Mouse (Mus musculus): ENCODE data around the gene Arhgap28. TPM values are rescaled to one million over a fixed set of nuclear protein-coding genes. Genes with fewer than 3 reads are reported as not detected.
"Not testable (repeated sequence)": the region's sequence is repeated elsewhere in the genome, so short reads cannot be mapped to it uniquely, and the experiment has no call there.

Gene Arhgap28
- polyA plus RNA-seq, 1 experiment from 2014 or later = 58.2 TPM

DNA sequence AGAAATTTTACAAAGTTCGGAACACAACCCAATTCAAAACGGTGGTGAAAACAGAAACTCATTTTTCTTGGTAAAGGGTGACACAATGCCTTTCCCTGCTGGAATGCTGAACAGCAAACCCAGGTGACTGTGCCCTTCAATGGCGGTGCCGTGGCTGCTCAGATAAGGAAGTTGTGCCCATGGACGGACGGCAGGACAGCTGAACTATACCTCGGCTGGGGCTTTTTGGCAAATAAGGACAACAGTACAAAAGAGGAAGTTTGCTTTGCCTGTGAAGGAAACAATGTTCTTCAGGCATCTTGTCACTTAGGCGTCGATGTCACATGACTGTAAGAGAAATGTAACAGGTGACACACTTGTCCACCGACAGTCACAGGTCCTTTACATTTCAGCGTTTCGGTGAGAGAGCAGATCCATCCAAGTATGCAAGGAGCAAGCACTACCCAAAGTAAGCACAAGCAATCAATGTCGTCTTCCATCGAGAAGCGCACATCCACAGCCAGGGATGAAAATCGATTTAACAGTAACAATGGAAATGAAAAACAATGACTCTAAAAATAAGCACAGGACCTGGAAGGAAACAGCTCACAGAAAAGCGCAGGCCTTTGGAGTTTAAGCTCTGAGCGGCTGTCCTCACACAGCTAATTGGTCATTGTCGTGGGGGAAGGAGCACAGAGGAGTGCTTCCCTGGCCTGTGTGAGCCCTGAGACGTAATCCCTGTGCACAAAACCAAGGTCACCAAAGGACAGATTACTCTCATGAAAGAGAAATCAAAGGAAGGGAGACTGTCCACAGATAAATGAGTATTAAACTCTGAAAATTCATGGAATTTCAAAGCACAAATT is 114.2 kb downstream of the Arhgap28 start:
- Histone ChIP-seq H3K27me3 (ENCODE audit: low read depth, poor library complexity, severe bottlenecking) (no peaks in the 10 kb centered on the region), H3K4me1 (no peaks in the 10 kb centered on the region), H3K36me3 (peaks cover 70% of the 10 kb centered on the region), H3K27ac (no peak overlapping the region), H3K4me3 (no peak overlapping the region), H3K9me3 (replicated peaks) (no peaks in the 10 kb centered on the region)
- no peak for DNase-seq (ENCODE audit: low spot score)
- 89% methylated on average over 20 of the region's 20 CpGs for WGBS

DNA sequence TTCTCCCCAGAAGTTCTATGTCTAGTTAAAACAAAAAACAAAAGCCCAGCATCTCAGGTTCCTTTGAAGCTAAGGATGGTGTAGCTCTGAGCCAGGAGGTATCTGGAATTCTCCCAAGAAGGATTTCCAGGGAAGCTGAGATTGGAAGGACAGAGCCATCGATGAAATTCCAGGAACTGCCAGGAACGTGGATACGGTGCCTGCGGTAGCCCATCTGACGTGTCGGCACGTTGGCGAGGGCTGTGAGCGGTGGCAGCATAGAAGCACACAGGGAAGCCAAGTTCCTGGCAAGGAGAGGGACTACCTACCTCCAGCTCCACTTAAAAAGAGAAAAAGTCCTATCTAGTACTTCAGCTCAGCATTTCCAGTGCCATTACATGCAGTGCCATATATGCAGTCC is 115.8 kb downstream of the Arhgap28 start:
- Histone ChIP-seq H3K36me3 (peaks cover 70% of the 10 kb centered on the region), H3K4me3 (no peak overlapping the region), H3K4me1 (no peaks in the 10 kb centered on the region), H3K27me3 (ENCODE audit: low read depth, poor library complexity, severe bottlenecking) (no peaks in the 10 kb centered on the region), H3K27ac (no peak overlapping the region), H3K9me3 (replicated peaks) (no peaks in the 10 kb centered on the region)
- DNase-seq (ENCODE audit: low spot score) = no peak
- WGBS = 98% methylated on average over 9 of the region's 9 CpGs

DNA sequence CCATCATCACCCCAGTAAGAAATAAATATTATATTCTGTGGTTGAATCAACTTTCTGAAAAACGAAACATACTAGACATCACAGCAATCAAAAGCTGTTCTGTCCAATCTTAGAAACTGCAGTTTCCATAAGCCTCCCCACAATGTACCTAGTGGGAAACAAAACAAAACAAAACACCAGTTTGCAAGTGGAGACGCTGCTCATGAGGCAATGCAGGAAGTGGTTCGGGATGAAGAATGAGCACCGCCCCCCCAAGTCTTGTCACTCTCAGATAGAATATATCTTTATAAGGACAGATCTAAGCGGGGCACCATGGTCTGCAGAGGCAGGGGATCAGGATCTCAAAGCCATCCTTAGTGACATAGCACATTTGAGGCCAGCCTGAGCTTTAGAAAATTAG is 117.6 kb downstream of the Arhgap28 start:
- Histone ChIP-seq H3K4me1 (no peaks in the 10 kb centered on the region), H3K36me3 (peaks cover 68% of the 10 kb centered on the region), H3K4me3 (no peak overlapping the region), H3K27me3 (ENCODE audit: low read depth, poor library complexity, severe bottlenecking) (no peaks in the 10 kb centered on the region), H3K9me3 (replicated peaks) (no peaks in the 10 kb centered on the region), H3K27ac (no peak overlapping the region)
- DNase-seq (ENCODE audit: low spot score) = no peak
- 89% methylated on average over 5 of the region's 5 CpGs for WGBS

DNA sequence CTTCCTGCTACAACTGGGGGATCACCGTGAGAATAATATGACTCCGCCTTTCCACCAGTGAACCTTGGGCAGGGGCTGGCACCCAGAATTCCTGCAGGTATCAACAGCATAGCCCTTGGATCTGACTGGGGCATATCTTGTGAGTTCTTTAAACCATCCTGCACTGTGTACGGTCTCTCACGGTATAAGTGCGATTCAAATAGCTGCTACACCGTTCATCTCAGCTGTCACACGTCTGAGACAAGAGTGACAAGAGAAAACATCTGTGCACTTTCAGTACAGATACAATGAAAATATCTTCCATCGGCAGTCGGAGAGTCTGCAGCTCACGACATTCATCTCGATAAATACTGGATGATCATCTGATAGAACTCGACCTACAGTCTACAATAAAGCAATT is 126.3 kb downstream of the Arhgap28 start:
- Histone ChIP-seq H3K36me3 (peaks cover 77% of the 10 kb centered on the region), H3K4me3 (no peak overlapping the region), H3K27me3 (ENCODE audit: low read depth, poor library complexity, severe bottlenecking) (no peaks in the 10 kb centered on the region), H3K9me3 (replicated peaks) (no peaks in the 10 kb centered on the region), H3K4me1 (peaks cover 9% of the 10 kb centered on the region), H3K27ac (no peak overlapping the region)
- WGBS = 92% methylated on average over 12 of the region's 12 CpGs
- no peak for DNase-seq (ENCODE audit: low spot score)

DNA sequence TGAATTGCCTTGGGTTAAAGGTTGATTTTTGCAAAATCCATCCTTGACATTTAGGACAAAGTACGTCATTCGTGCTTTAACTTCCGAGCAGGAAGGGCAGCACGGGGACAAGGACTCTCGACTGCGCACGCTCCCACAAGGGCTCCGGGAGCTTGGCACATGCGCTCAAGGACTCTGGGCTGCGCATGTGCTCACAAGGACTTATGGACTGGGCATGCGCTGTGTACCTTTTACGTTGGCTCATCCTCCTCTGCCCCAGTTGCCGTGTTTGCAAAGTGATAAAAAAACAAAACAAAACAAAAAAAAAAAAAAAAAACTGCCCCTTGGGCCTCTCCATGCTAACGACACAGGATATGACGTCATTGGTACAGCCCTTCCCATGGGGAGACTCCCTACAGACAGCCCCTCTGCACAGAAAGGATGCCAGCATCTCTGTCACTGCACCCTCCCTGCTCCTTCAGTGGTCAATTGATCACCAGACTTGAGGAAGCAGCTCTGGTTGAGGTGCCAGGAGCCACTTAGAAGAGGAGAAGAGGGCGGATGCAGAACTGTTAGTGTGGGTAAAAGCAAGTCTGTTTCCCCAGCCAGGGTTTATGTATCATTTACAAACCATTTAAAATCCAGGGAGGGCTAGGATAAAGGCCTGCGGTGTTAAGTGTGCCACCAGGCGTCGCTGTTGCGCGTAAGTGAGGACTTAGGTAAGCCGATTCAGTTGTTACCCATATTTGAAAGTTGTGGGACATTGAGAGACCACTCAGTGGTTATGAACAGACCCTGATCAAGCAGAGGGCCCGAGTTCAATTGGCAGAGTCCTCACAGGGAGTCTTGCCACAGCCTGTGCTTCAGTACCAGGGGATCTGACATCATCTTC is 134.0 kb downstream of the Arhgap28 start:
- WGBS = 75% methylated on average over 23 of the region's 23 CpGs
- H3K27ac ChIP-seq = no peak overlapping the region
- H3K36me3 ChIP-seq = peaks cover 79% of the 10 kb centered on the region
- peak; percentile 74 for DNase-seq (ENCODE audit: low spot score)
- H3K4me1 ChIP-seq = peaks cover 31% of the 10 kb centered on the region
- no peaks in the 10 kb centered on the region for H3K27me3 ChIP-seq (ENCODE audit: low read depth, poor library complexity, severe bottlenecking)
- H3K4me3 ChIP-seq = no peak overlapping the region
- H3K9me3 ChIP-seq (replicated peaks) = no peaks in the 10 kb centered on the region

DNA sequence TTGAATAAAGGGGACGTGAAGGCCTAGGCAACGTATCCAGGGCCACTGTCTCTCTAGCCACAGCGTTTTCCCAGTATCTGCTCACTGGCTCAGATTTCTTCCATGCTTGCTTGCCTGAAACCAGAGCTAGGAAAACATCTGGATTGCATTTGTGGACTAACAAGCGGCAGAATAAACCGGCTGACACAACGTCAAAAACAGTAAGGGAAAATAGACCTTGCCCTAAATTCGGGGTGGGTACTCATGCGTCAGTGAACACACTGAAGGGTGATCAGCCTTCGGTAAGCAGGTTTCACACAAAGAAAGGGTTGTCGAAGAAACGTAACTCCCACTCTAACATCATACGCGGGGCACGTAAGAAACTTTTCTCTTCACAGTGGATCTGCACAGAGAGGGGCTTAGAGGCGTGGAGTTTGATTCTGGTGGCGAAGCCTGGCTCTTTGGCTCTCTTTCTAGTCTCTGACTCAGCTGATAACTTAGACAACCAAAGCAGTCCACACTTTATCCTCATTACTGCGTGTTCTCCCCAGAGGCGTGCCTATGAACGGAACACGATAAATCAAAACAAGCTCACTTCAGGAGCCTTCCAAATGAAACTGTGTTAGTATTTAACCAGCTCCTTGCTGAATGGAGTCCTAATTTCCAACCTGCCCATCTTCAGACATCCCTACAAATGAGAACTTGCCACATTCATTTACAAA is 137.2 kb downstream of the Arhgap28 start:
- 38% methylated on average over 20 of the region's 20 CpGs for WGBS
- Histone ChIP-seq H3K4me3 (peak overlapping the region; percentile 25; the same call in 1 of the 2 replicates), H3K9me3 (replicated peaks) (no peaks in the 10 kb centered on the region), H3K27me3 (ENCODE audit: low read depth, poor library complexity, severe bottlenecking) (no peaks in the 10 kb centered on the region), H3K36me3 (peaks cover 77% of the 10 kb centered on the region), H3K27ac (peak overlapping the region; percentile 88), H3K4me1 (peaks cover 24% of the 10 kb centered on the region)
- peak; percentile 67 for DNase-seq (ENCODE audit: low spot score)

DNA sequence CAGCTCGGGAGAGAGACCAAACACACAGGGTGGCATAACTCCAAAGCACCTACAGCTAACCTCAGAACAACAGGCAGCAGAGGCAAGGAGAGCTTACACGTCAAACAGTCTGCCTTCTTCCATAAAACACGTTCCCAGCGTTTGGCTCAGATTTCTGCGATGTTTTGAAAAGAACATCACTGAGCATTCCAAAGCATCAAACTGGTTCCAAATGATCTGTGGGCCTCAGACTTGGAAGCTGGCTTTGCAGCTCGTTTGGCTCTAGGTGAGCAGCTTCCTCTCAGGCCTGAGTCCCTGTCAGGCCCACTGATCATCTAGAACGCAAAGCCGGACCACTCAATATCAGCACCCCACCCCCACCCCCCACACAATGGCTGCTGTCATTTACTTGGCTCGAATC is 137.9 kb downstream of the Arhgap28 start:
- Histone ChIP-seq H3K27ac (peak overlapping the region; percentile 88), H3K4me3 (no peak overlapping the region), H3K27me3 (ENCODE audit: low read depth, poor library complexity, severe bottlenecking) (no peaks in the 10 kb centered on the region), H3K4me1 (peaks cover 24% of the 10 kb centered on the region), H3K36me3 (peaks cover 77% of the 10 kb centered on the region), H3K9me3 (replicated peaks) (no peaks in the 10 kb centered on the region)
- WGBS = 52% methylated on average over 9 of the region's 9 CpGs
- DNase-seq (ENCODE audit: low spot score) = no peak

DNA sequence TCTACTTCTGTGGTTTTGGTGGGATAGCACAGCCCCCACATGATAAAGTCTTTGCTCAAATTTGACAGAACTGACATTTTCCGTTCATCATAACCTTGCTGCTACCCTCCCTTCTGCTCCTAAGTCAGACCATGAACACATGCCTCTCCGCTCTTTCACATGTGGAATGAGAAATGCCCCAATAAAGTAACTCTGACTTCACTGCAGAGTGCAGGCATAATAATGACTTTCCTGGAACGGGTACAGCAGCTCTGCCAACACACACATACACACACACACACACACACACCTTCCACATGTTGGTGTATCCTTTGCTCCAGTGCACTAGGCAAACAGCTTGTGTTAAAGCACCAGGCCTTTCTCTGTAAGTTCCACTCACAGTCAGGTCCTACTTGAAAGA is 139.0 kb downstream of the Arhgap28 start:
- Histone ChIP-seq H3K4me1 (peaks cover 24% of the 10 kb centered on the region), H3K27me3 (ENCODE audit: low read depth, poor library complexity, severe bottlenecking) (no peaks in the 10 kb centered on the region), H3K27ac (0 out of 2 replicates have a peak overlapping the region, but pooled peaks have one; percentile 88), H3K4me3 (no peak overlapping the region), H3K36me3 (peaks cover 79% of the 10 kb centered on the region), H3K9me3 (replicated peaks) (no peaks in the 10 kb centered on the region)
- DNase-seq (ENCODE audit: low spot score) = no peak
- 92% methylated on average over 3 of the region's 3 CpGs for WGBS

DNA sequence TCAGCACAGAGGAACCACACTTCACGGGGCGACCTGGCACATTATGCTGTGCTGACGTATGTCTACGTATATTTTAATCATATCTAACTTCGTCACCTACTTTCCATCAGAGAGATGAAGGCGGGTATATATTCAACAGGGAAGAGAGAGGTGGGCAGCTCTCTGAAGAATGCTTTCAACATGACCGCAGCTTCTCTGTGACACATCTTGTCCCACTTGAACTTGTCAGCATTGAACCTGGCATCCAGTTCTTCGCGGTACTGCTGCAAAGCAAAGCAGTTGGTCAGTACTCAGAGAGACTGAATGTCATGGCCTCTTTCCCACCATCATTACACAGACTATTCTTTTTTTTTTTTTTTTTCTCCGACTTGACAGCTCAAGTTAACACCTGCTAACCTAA is 139.6 kb downstream of the Arhgap28 start:
- DNase-seq (ENCODE audit: low spot score) = no peak

DNA sequence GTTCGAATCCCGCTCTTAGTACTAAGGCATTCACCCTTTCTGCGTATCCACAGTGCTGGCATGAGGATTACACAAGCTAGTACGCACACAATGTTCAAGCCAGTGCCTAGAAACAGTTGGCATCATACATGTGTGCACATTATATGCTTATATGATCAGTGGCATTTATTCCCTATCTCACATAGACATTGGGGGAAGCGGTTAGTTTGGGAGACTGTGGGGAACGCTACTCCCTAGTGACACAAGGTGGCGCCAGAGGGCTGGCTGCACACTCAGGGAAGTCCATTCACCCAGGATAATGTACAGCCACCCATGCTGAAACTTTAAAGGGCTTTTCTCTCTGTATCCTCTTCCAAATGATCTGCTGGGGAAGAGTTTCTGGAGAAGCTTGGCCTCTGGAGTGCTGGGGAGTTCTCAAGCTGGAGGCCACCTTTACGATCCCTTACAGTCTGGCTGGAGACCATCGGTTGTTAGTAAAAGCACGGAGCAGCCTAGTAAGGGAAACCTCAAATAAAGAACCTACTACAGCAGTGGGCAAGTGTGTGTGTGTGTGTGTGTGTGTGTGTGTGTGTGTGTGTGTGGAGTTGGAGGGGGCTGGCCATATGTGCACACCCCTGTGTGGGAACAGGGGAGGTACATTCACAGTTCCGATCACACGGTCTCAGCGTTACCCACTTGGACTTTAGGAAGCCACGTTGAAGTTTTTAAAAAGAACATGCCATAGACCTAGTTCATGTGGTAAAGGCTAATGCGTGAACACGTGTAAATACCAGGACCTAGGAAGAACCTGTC is 142.0 kb downstream of the Arhgap28 start:
- no peaks in the 10 kb centered on the region for H3K9me3 ChIP-seq (replicated peaks)
- H3K27me3 ChIP-seq (ENCODE audit: low read depth, poor library complexity, severe bottlenecking) = no peaks in the 10 kb centered on the region
- DNase-seq (ENCODE audit: low spot score) = peak; percentile 81
- H3K27ac ChIP-seq = no peak overlapping the region
- H3K4me1 ChIP-seq = peaks cover 21% of the 10 kb centered on the region
- 83% methylated on average over 16 of the region's 16 CpGs for WGBS
- peaks cover 83% of the 10 kb centered on the region for H3K36me3 ChIP-seq
- no peak overlapping the region for H3K4me3 ChIP-seq

More for the DNA sequence above, 139.6 kb downstream of the Arhgap28 start:
- peaks cover 24% of the 10 kb centered on the region for H3K4me1 ChIP-seq
- H3K4me3 ChIP-seq = no peak overlapping the region
- no peaks in the 10 kb centered on the region for H3K27me3 ChIP-seq (ENCODE audit: low read depth, poor library complexity, severe bottlenecking)
- peaks cover 79% of the 10 kb centered on the region for H3K36me3 ChIP-seq
- WGBS = 94% methylated on average over 10 of the region's 10 CpGs
- no peak overlapping the region for H3K27ac ChIP-seq
- no peaks in the 10 kb centered on the region for H3K9me3 ChIP-seq (replicated peaks)

DNA sequence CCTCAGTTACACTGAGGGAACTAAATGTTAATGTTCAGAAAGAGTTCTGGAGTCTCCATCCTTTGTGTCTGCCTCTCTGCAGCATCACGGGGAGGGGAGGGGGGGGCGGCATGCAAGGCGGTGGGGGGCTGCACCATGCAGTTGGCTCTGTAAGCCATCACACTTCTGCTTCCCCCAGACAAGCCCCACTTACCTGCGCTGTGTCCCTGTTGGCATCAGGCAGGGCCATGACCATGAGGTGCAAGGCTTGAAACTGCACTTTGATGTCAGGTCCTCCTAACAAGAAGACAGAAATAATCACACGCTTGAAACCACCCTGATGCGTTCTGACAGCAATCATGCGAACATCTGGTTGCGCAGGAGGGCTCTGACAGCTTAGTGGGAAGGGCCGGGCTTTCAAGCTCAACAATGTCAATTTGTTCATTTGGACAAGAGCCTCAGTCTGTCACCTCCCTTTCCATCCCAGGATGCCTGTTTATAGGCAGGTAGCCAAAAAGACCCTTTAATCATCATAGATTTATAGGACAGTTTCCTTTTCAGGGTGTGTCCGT is 142.8 kb downstream of the Arhgap28 start:
- Histone ChIP-seq H3K27ac (no peak overlapping the region), H3K4me3 (no peak overlapping the region), H3K4me1 (peaks cover 14% of the 10 kb centered on the region), H3K27me3 (ENCODE audit: low read depth, poor library complexity, severe bottlenecking) (no peaks in the 10 kb centered on the region), H3K36me3 (peaks cover 89% of the 10 kb centered on the region), H3K9me3 (replicated peaks) (no peaks in the 10 kb centered on the region)
- DNase-seq (ENCODE audit: low spot score) = no peak
- 92% methylated on average over 10 of the region's 10 CpGs for WGBS

DNA sequence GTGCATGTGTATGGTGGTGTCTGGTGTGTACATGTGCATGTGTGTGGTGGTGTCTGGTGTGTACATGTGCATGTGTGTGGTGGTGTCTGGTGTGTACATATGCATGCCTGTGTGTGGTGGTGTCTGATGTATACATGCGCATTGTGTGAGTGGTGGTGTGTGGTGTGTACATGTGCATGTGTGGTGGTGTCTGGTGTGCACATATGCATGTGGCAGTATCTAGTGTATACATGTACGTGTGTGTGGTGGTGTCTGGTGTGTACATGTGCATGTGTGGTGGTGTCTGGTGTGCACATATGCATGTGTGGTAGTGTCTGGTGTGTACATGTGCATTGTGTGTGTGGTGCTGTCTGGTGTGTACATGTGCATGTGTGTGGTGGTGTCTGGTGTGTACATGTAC is 162.4 kb downstream of the Arhgap28 start:
- not testable (repeated sequence) for H3K9me3 ChIP-seq (replicated peaks); H3K4me3 ChIP-seq; H3K27ac ChIP-seq; H3K27me3 ChIP-seq (ENCODE audit: low read depth, poor library complexity, severe bottlenecking); H3K4me1 ChIP-seq; DNase-seq (ENCODE audit: low spot score)
- WGBS = 95% methylated on average over 2 of the region's 2 CpGs
- H3K36me3 ChIP-seq = peaks cover 41% of the 10 kb centered on the region
